Mouse (Mus musculus) forebrain, postnatal 0 days (tissue): Measurements from ENCODE around the gene Hip1r. TPM values are rescaled to one million over a fixed set of nuclear protein-coding genes. Genes with fewer than 3 reads are reported as not detected.
A peak's percentile ranks its signal among the peaks of the same experiment; 100 is the strongest.

Source experiments
- ATAC-seq: fragments of 200-750 bp; cut with Nextera tagmentation; 2 replicates; pipeline ENCODE4 v1.8.0; 2017; ENCODE audit warnings: mild to moderate bottlenecking, moderate library complexity
- DNase-seq: peaks from one replicate; pipeline ENCODE4 v3.0.0-alpha.2; 2015
- H3K27ac ChIP-seq: fragments of 300-500 bp; sonication (generic); 2 replicates; pipeline ENCODE4 v1.5.1; 2014; ENCODE audit warnings: low read depth, mild to moderate bottlenecking, antibody characterized with exemption, low read length, moderate library complexity, mixed read lengths
- H3K27me3 ChIP-seq: fragments of 300-500 bp; sonication (generic); 2 replicates; pipeline ENCODE4 v1.6.1; 2014; ENCODE audit warnings: mild to moderate bottlenecking, low read length, mixed read lengths; ENCODE audit not compliant: insufficient read depth
- H3K36me3 ChIP-seq: fragments of 300-500 bp; sonication (generic); 2 replicates; pipeline ENCODE4 v1.6.1; 2014; ENCODE audit warnings: mild to moderate bottlenecking, moderate library complexity; ENCODE audit not compliant: insufficient read depth
- H3K4me1 ChIP-seq: fragments of 300-500 bp; sonication (generic); 2 replicates; pipeline ENCODE4 v1.6.1; 2014; ENCODE audit warnings: antibody characterized with exemption; ENCODE audit not compliant: insufficient read depth
- H3K4me2 ChIP-seq: fragments of 300-500 bp; sonication (generic); 2 replicates; pipeline ENCODE4 v1.6.1; 2014; ENCODE audit warnings: low read depth, mild to moderate bottlenecking, moderate library complexity
- H3K4me3 ChIP-seq: fragments of 300-500 bp; sonication (generic); 2 replicates; pipeline ENCODE4 v1.5.1; 2014; ENCODE audit warnings: low read depth, low read length, mixed read lengths
- H3K9ac ChIP-seq: fragments of 300-500 bp; sonication (generic); 2 replicates; pipeline ENCODE4 v1.6.1; 2014; ENCODE audit warnings: mild to moderate bottlenecking
- H3K9me3 ChIP-seq: fragments of 300-500 bp; sonication (generic); 2 replicates; pipeline ENCODE4 v1.6.1; 2016; ENCODE audit warnings: low read length
- CTCF ChIP-seq: sonication (generic); IDR thresholded peaks from 2 replicates; pipeline ENCODE4 v1.5.1; 2016; ENCODE audit warnings: antibody characterized with exemption, control low read depth, low read depth
- WGBS: fragments of 180-500 bp; shearing (Covaris S2); extraction: QIAGEN DNeasy Blood & Tissue Kit; methylation state at CpG from one replicate; pipeline ENCODE4 v1.1.7; 2014; 5-methylcytosine and 5-hydroxymethylcytosine counted together
- polyA plus RNA-seq: library from polyadenylated mRNA; unstranded; fragments of >200 nt; fragmentation: Nextera tagmentation; extraction: Ambion mirVana; gene quantifications from 2 replicates; pipeline ENCODE4 v1.2.1, GENCODE M21; 2015
- total RNA-seq: library from RNA; depleted of rRNA; stranded (reverse); fragments of >200 nt; gene quantifications from 2 replicates; pipeline ENCODE4 v1.2.3, GENCODE M21; 2014

Gene Hip1r
- total and polyA plus RNA-seq, 2 experiments from 2014 or later = 29.8 to 52.2 TPM

- 94% methylated on average over 9 of the region's 9 CpGs for WGBS
- DNase-seq (no peak), ATAC-seq (no peak)
These were observed 62.0 kb downstream of the Hip1r start for GRCm38 (mm10) chr5:124035406-124035805.

DNA sequence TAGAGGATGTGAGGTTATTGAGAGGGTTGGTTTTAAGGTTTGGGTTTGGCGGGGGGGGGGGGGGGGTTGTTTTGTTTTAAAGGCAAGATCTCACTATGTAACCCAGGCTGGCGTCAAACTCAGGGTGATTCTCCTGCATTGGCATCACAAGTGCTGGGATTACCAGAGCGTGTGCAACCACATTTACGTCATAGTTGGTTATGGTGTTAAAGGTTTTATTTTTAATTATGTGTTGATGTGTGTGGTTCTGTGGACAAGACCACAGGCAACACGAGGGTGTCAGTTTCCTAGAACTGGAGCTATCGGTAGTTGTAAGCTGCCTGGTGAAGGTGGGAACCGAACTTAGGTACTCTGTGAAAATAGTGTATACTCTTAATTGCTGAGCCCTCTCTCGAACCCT is 62.4 kb downstream of the Hip1r start:
- H3K9me3 ChIP-seq = no peaks in the 10 kb centered on the region
- H3K4me2 ChIP-seq = no peak overlapping the region
- H3K4me3 ChIP-seq = no peak overlapping the region
- 74% methylated on average over 8 of the region's 8 CpGs for WGBS
- H3K27ac ChIP-seq = no peak overlapping the region
- ATAC-seq (no peak), DNase-seq (no peak)
- TF ChIP-seq CTCF = no peak
- H3K27me3 ChIP-seq = no peaks in the 10 kb centered on the region
- no peak overlapping the region for H3K9ac ChIP-seq
- H3K4me1 ChIP-seq = no peaks in the 10 kb centered on the region
- no peaks in the 10 kb centered on the region for H3K36me3 ChIP-seq

More at GRCm38 (mm10) chr5:124035406-124035805, 62.0 kb downstream of the Hip1r start:
- H3K27me3 ChIP-seq = no peaks in the 10 kb centered on the region
- H3K36me3 ChIP-seq = no peaks in the 10 kb centered on the region
- no peak for TF ChIP-seq CTCF
- no peaks in the 10 kb centered on the region for H3K9me3 ChIP-seq
- H3K4me1 ChIP-seq = no peaks in the 10 kb centered on the region
- no peak overlapping the region for H3K27ac ChIP-seq
- no peak overlapping the region for H3K9ac ChIP-seq
- H3K4me2 ChIP-seq = no peak overlapping the region
- H3K4me3 ChIP-seq = no peak overlapping the region

DNA sequence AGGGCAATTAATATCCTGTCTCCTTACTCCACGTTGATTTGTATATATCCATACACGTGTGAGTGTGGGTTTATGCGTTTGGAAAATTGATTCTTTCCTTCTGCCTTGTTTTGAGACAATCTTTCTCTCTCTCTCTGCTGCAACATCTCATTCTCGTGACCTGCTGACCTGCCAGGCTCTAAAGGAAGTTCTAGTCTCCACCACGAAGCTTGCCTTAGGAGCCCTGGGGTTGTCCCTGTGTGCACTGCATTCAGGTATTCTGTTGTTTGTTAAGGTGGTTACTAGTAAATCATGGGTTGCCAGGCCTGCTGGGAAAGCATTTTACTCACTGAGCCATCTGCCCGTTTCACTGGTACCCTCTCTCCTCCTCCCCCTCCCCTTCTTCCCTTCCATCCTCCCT is 62.9 kb downstream of the Hip1r start:
- no peak overlapping the region for H3K4me2 ChIP-seq
- TF ChIP-seq CTCF = no peak
- H3K36me3 ChIP-seq = no peaks in the 10 kb centered on the region
- H3K9ac ChIP-seq = no peak overlapping the region
- H3K9me3 ChIP-seq = no peaks in the 10 kb centered on the region
- no peaks in the 10 kb centered on the region for H3K27me3 ChIP-seq
- no peaks in the 10 kb centered on the region for H3K4me1 ChIP-seq
- H3K27ac ChIP-seq = no peak overlapping the region
- WGBS = 33% methylated on average over 6 of the region's 6 CpGs
- no peak overlapping the region for H3K4me3 ChIP-seq
- DNase-seq = no peak
- ATAC-seq = no peak

- Histone ChIP-seq H3K27ac (no peak overlapping the region), H3K4me3 (no peak overlapping the region), H3K36me3 (no peaks in the 10 kb centered on the region), H3K9me3 (no peaks in the 10 kb centered on the region), H3K4me1 (no peaks in the 10 kb centered on the region), H3K27me3 (no peaks in the 10 kb centered on the region), H3K9ac (no peak overlapping the region), H3K4me2 (no peak overlapping the region)
- ATAC-seq (no peak), DNase-seq (no peak)
- 19% methylated on average over 5 of the region's 5 CpGs for WGBS
- no peak for TF ChIP-seq CTCF
These were observed 63.4 kb downstream of the Hip1r start for GRCm38 (mm10) chr5:124036836-124037235.

DNA sequence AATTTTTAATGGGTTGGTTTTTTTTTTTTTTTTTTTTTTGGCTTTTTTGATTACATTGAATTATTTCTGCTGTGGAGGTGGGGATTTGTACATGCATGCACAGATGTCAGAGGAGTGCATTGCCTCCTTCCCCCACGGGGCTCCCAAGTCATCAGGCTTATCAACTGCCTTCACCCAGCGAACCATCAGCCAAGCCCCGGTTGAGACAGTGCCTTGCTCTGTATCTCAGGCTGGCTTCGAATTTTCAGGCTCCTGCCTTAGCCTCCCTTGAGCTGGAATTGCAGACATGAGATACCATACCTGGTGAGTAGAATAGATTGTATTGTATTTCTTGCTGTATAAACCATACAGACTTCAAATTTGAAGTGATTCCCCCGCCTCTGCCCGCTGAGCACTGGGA is 66.2 kb downstream of the Hip1r start:
- whole genome bisulfite sequencing = 91% methylated on average over 6 of the region's 6 CpGs
- ATAC-seq (no peak), DNase-seq (no peak)
- H3K27me3 ChIP-seq = no peaks in the 10 kb centered on the region
- no peaks in the 10 kb centered on the region for H3K36me3 ChIP-seq
- H3K4me3 ChIP-seq = no peak overlapping the region
- H3K9me3 ChIP-seq = no peaks in the 10 kb centered on the region
- H3K4me1 ChIP-seq = 0 out of 2 replicates have a peak, but pooled peaks cover 3% of the 10 kb centered on the region
- H3K4me2 ChIP-seq = no peak overlapping the region
- H3K27ac ChIP-seq = no peak overlapping the region
- no peak for TF ChIP-seq CTCF
- no peak overlapping the region for H3K9ac ChIP-seq

DNA sequence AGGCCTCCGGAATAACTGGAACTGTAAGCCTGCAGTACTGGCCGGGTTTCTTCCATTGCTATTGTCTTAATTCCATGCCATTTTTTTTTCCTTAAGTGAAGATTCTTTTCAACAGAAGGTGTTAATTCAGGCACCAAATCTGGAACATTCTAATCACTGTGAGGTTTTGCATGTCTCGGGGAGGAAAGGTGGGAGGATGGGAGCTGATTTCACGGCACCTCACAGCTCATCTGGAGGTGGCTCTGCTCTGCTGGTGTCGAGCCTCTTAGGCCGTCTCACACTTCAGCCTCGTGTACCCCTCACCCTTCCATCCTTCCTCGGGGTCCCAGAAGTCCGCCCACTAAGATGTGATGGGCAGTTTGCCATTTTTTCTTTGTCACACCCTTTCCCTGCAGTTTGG is 67.7 kb downstream of the Hip1r start:
- no peak overlapping the region for H3K9ac ChIP-seq
- H3K4me2 ChIP-seq = no peak overlapping the region
- DNase-seq (no peak), ATAC-seq (no peak)
- 56% methylated on average over 9 of the region's 9 CpGs for WGBS
- H3K36me3 ChIP-seq = no peaks in the 10 kb centered on the region
- TF ChIP-seq CTCF = no peak
- H3K4me3 ChIP-seq = no peak overlapping the region
- H3K27ac ChIP-seq = no peak overlapping the region
- H3K9me3 ChIP-seq = no peaks in the 10 kb centered on the region
- no peaks in the 10 kb centered on the region for H3K27me3 ChIP-seq
- peaks cover 9% of the 10 kb centered on the region; the same call in 1 of the 2 replicates for H3K4me1 ChIP-seq

- Histone ChIP-seq H3K36me3 (no peaks in the 10 kb centered on the region), H3K4me3 (no peak overlapping the region), H3K4me2 (no peak overlapping the region), H3K27ac (peak overlapping the region; percentile 85), H3K27me3 (no peaks in the 10 kb centered on the region), H3K4me1 (peaks cover 9% of the 10 kb centered on the region; the same call in 1 of the 2 replicates), H3K9me3 (no peaks in the 10 kb centered on the region), H3K9ac (no peak overlapping the region)
- ATAC-seq (peak; percentile 94), DNase-seq (peak; percentile 82)
- TF ChIP-seq CTCF = no peak
- WGBS = 22% methylated on average over 10 of the region's 10 CpGs
These were observed 70.0 kb downstream of the Hip1r start for GRCm38 (mm10) chr5:124043212-124043978.
